Mouse (Mus musculus): ENCODE data around the gene Parp9. TPM values are rescaled to one million over a fixed set of nuclear protein-coding genes. Genes with fewer than 3 reads are reported as not detected.

Gene Parp9
- total and polyA plus RNA-seq, 2 experiments from 2014 or later: 3.2 to 5.1 TPM

GRCm38 (mm10) chr16:35914301-35914700 is 24.0 kb upstream of the Parp9 start:
- TF ChIP-seq CTCF (IDR thresholded peaks at IDR 0.05; ENCODE audit: low read depth): no peak
- Histone ChIP-seq H3K9ac (no peak overlapping the region), H3K4me3 (ENCODE audit: low read depth, low read length) (no peak overlapping the region), H3K36me3 (ENCODE audit: insufficient read depth) (no peaks in the 10 kb centered on the region), H3K4me1 (ENCODE audit: insufficient read depth) (no peaks in the 10 kb centered on the region), H3K4me2 (ENCODE audit: low read depth) (no peak overlapping the region), H3K27me3 (ENCODE audit: insufficient read depth, low read length) (no peaks in the 10 kb centered on the region), H3K9me3 (ENCODE audit: low read length) (no peaks in the 10 kb centered on the region), H3K27ac (ENCODE audit: low read depth, low read length) (no peak overlapping the region)
- no peak for ATAC-seq
- WGBS: 76% methylated on average over 5 of the region's 5 CpGs
- no peak for DNase-seq

DNA sequence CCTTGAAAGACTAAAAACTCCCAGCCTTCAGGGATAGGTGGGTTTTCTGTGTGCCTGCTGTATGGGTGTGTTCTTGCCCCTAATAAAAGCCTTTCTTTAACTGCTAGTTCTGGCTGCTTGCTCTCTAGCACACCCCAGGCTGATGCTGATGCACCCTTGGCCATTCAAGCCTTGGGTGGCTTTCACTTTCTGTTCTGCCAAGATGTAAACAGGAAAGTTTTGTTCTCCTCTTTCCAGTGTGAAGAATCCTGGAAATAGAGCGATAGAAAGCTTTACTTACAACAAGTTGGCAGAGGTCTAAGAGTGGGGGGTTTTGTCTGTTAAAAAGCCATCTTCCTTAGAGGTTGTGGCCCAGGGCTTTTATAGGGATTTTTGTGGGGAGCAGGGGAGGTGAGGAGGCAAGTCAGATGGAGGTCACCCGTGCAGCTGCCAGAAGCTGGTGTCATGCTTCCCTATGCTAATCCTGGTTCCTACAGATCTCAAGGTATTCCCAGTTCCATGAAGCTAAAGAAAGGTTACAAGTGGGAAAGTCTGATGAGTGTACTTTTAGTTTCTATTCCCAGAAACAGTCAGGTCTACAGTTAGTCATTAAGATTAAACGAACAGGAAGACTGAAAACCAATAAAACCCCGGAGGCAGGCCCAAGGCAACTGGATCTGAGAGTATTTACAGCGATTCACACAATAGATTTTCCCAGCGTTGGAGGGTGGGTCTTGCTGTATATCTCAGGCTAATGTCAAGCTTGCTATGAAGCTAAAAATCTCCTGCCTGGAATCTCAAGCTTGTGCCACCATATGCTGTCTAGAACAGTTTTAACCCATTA is 19.3 kb upstream of the Parp9 start:
- H3K36me3 ChIP-seq (ENCODE audit: insufficient read depth): no peaks in the 10 kb centered on the region
- no peak overlapping the region for H3K4me2 ChIP-seq (ENCODE audit: low read depth)
- 87% methylated on average over 6 of the region's 6 CpGs for WGBS
- H3K9me3 ChIP-seq (ENCODE audit: low read length): no peaks in the 10 kb centered on the region
- H3K4me1 ChIP-seq (ENCODE audit: insufficient read depth): no peaks in the 10 kb centered on the region
- no peak overlapping the region for H3K27ac ChIP-seq (ENCODE audit: low read depth, low read length)
- H3K9ac ChIP-seq: no peak overlapping the region
- DNase-seq (no peak), ATAC-seq (no peak)
- no peak for TF ChIP-seq CTCF (IDR thresholded peaks at IDR 0.05; ENCODE audit: low read depth)
- H3K4me3 ChIP-seq (ENCODE audit: low read depth, low read length): no peak overlapping the region
- H3K27me3 ChIP-seq (ENCODE audit: insufficient read depth, low read length): no peaks in the 10 kb centered on the region

- Histone ChIP-seq H3K4me2 (ENCODE audit: low read depth) (no peak overlapping the region), H3K9me3 (ENCODE audit: low read length) (no peaks in the 10 kb centered on the region), H3K27ac (ENCODE audit: low read depth, low read length) (no peak overlapping the region), H3K9ac (no peak overlapping the region), H3K27me3 (ENCODE audit: insufficient read depth, low read length) (no peaks in the 10 kb centered on the region), H3K4me1 (ENCODE audit: insufficient read depth) (no peaks in the 10 kb centered on the region), H3K4me3 (ENCODE audit: low read depth, low read length) (no peak overlapping the region), H3K36me3 (ENCODE audit: insufficient read depth) (no peaks in the 10 kb centered on the region)
- TF ChIP-seq CTCF (IDR thresholded peaks at IDR 0.05; ENCODE audit: low read depth): no peak
- DNase-seq: no peak
- 90% methylated on average over 2 of the region's 2 CpGs for WGBS
- no peak for ATAC-seq
Observed at GRCm38 (mm10) chr16:35921676-35922235, 16.5 kb upstream of the Parp9 start.

- DNase-seq: no peak
- TF ChIP-seq CTCF (IDR thresholded peaks at IDR 0.05; ENCODE audit: low read depth): no peak
- no peak for ATAC-seq
- Histone ChIP-seq H3K4me3 (ENCODE audit: low read depth, low read length) (no peak overlapping the region), H3K4me1 (ENCODE audit: insufficient read depth) (no peaks in the 10 kb centered on the region), H3K9ac (no peak overlapping the region), H3K4me2 (ENCODE audit: low read depth) (no peak overlapping the region), H3K27me3 (ENCODE audit: insufficient read depth, low read length) (no peaks in the 10 kb centered on the region), H3K27ac (ENCODE audit: low read depth, low read length) (no peak overlapping the region), H3K9me3 (ENCODE audit: low read length) (no peaks in the 10 kb centered on the region), H3K36me3 (ENCODE audit: insufficient read depth) (no peaks in the 10 kb centered on the region)
- 73% methylated on average over 3 of the region's 3 CpGs for WGBS
Observed at GRCm38 (mm10) chr16:35922301-35922895, 15.9 kb upstream of the Parp9 start.

- no peaks in the 10 kb centered on the region for H3K27me3 ChIP-seq (ENCODE audit: insufficient read depth, low read length)
- H3K4me1 ChIP-seq (ENCODE audit: insufficient read depth): no peaks in the 10 kb centered on the region
- no peaks in the 10 kb centered on the region for H3K9me3 ChIP-seq (ENCODE audit: low read length)
- ATAC-seq: no peak
- 79% methylated on average over 7 of the region's 7 CpGs for WGBS
- H3K36me3 ChIP-seq (ENCODE audit: insufficient read depth): no peaks in the 10 kb centered on the region
- no peak overlapping the region for H3K9ac ChIP-seq
- TF ChIP-seq CTCF (IDR thresholded peaks at IDR 0.05; ENCODE audit: low read depth): no peak
- H3K27ac ChIP-seq (ENCODE audit: low read depth, low read length): no peak overlapping the region
- H3K4me3 ChIP-seq (ENCODE audit: low read depth, low read length): no peak overlapping the region
- no peak for DNase-seq
- no peak overlapping the region for H3K4me2 ChIP-seq (ENCODE audit: low read depth)
Observed at GRCm38 (mm10) chr16:35923546-35924198, 14.6 kb upstream of the Parp9 start.

DNA sequence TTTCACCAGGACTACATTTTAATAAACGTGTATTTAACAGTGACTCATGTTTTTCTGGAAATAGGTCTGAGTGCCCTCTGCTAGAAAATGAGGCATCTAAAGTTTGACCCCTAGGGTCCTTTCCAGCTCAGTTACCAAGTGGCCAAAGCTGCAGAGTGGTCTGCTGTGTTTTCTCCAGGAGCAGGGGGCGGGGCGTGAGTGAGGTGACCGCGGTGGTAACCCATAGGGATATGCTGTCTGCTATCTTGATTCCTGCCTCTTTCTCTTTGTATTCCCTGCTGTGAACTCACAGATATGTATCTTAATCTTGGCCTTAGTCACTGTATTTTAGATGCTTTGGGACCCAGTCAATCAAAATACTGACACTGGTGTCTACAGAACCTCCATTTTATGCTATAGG is 13.9 kb upstream of the Parp9 start:
- H3K4me2 ChIP-seq (ENCODE audit: low read depth): no peak overlapping the region
- H3K36me3 ChIP-seq (ENCODE audit: insufficient read depth): no peaks in the 10 kb centered on the region
- WGBS: 92% methylated on average over 5 of the region's 5 CpGs
- ATAC-seq: no peak
- no peak overlapping the region for H3K4me3 ChIP-seq (ENCODE audit: low read depth, low read length)
- DNase-seq: no peak
- TF ChIP-seq CTCF (IDR thresholded peaks at IDR 0.05; ENCODE audit: low read depth): no peak
- H3K4me1 ChIP-seq (ENCODE audit: insufficient read depth): no peaks in the 10 kb centered on the region
- no peak overlapping the region for H3K27ac ChIP-seq (ENCODE audit: low read depth, low read length)
- no peak overlapping the region for H3K9ac ChIP-seq
- H3K9me3 ChIP-seq (ENCODE audit: low read length): no peaks in the 10 kb centered on the region
- H3K27me3 ChIP-seq (ENCODE audit: insufficient read depth, low read length): no peaks in the 10 kb centered on the region

All from forebrain, postnatal 0 days (tissue).